Mouse (Mus musculus): Measurements from ENCODE around the gene Tmc5.

DNA sequence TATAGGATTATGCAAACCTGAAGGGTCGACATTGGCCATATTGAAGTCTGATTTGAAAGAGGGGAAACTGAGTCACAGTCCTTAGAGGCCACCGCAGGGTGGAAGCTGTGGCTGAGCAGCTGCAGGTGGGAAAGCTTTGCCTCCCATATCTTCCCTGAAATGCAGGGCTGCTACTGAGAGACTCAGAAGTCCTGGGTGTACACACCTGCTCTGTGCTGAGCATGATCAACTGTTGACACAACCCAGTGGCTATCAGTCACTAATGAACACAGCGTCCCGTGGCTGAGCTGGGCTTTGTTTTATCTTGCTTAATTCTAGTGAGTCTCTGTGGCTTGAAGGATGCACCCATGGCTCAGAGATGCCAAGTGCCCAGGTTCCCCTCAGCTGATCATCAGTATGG is 53.0 kb downstream of the Tmc5 start:
- TF ChIP-seq CTCF (IDR thresholded peaks at IDR 0.05; ENCODE audit: control insufficient read depth, insufficient read depth, insufficient replicate concordance, low read depth, low read length) (no peak), POLR2A (IDR thresholded peaks at IDR 0.05; ENCODE audit: control insufficient read depth, low read depth, low read length) (no peak)
